Mouse (Mus musculus) cerebellum, adult 11 months (tissue): ENCODE data around the gene Casc4.
"Not testable (repeated sequence)": the region's sequence is repeated elsewhere in the genome, so short reads cannot be mapped to it uniquely, and the experiment has no call there.

Source experiments
- DNase-seq: peaks from one replicate; pipeline ENCODE4 v3.0.0; 2022

Casc4 gene

DNA sequence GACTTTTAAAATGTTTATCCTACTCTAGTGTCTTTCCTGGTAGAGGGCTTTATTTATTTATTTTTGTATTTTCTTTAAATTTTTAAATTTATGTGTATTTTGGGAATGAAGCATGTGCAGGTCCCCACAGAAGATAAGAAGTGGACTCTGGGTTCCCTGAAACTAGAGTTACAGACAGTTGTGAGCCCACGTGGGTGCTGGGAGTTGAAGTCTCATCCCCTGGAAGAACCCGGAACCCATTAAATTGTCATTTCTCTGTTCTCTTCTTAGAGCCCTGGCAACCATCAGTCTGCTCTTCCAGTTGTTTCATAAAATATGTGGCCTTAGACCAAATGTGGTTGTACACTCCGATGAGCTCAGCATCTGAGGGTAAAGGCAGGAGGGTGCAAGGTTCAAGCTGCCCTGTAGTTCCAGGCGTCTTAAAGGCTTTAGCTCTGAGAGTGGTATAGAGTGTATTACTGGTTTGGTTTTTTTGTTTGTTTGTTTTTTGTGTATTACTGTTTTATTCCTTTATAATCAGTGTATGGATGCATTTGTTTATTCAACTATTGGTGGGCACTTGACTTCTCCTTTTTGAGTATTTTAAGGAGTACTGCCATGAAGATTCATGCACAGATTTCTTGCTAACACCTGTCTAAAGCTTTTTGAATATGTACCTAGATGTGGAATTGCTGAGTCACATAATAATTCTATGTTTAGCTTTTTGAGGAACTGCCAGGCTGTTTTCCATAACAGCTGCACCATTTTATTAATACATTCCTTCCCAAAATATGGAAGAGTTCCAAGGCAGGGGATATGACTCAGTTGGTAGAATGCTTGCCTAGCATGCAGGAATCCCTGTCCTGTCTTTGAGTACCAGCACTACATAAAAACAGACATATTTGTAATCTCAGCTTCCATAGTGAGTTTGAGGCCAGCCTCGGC is 49.5 kb downstream of the Casc4 start:
- DNase-seq: no peak

DNA sequence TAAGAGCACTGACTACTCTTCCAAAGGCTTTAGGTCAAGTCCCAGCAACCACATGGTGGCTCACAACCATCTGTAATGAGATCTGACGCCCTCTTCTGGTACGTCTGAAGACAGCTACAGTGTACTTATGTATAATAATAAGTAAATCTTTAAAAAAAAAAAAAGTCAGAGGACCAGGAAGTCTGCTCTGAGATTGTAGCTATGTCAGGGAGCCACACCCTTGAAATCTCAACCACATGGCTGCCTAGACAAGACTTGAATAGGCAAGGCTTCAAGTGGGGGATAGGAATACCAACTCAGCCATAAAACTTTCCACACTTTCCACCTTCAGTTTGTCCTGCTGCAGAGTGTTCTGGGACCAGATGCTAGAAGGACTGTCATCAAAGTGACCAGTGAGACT is 70.9 kb downstream of the Casc4 start:
- DNase-seq: not testable (repeated sequence)

- DNase-seq: no peak
These were observed 76.6 kb downstream of the Casc4 start for GRCm38 (mm10) chr2:121943364-121943763.

DNA sequence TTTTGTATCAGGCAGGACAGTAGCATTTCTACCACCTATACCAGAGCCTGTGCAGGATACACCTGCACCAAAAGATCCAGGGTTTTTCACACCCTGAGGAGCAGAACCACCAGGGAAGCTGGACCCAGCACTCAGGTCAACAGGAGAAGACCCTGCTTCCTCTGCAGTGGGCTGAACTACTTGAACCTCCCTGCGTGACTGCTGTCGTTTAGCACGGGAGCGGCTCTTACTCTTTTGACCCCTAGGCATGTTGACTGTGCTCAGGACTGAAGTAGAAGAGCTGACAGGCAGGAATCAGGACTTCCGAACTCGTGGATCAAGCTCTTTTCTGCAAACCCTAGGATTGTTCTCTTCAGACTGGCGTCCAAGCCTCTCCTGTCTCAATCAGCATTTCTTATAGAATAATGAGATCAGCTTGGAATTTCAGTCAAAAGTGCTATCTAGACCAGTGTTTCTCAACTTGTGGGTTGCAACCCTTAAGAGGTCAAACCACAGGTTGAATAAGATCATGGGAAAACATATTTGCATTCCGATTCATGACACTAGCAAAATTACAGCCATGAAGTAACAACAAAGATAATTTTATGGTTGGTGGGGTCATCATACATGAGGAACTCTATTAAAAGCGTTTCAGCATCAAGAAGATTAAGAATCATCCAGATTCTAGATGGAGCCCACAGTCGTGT is 88.3 kb downstream of the Casc4 start:
- DNase-seq: peak; percentile 7

DNA sequence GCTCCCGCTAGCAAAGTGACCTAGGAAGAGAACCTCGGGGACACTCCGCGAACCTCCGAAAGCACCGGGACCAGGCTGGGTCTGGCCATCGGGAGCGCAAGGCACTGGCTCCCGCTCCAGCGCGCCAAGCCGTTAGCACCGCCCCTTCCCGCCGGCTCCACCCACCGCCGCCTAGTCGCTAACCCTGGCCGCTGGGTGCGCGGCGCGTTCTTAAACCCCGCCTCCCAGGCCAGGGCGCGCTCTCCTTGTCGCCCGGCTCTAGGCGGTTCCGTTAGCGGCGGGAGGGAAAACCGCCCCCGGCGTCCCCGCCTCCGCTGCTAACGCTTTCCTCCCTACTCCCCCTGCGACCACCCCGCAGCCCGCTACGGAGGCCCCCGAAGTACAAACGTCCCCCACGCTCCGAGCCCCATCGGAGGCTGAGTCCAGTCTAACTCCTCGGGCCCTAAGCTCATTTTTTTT is 89.0 kb downstream of the Casc4 start, which contains the start of the genes Ctdspl2 and Mageb3:
Gene Ctdspl2, plus strand, starts transcription at position 237 of the 459 bp plus-strand sequence.
Gene Mageb3, minus strand, starts transcription at position 328 of the 459 bp plus-strand sequence.
- peak; percentile 97 for DNase-seq

- peak; percentile 94 for DNase-seq
These were observed 89.7 kb downstream of the Casc4 start for GRCm38 (mm10) chr2:121956224-121957018.

DNA sequence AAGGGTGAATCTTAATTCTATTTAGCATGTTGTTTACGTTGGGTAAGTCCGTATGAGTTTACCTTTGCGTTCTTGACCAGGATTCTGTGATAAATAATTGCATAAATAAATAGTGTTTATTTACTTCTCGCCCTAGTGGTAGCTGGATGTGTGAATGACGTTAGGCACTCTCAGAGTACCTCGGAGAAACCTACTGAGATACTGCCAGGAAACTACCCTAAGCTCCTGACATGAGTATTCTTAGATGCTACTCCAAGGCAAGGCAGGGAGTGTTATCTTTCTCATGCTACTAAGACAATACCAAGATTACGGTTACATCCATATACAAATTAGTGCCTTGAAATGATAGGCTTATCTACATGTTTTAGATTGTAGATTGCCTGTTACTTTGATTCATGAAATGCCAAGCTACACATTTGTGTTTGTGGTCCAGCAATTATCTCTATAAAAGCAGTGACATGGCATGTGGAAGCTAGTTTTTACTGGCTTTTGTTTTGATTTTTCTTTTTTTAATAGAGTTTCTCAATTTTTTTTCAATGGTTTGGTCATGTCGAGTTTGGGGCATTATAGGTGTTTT is 90.5 kb downstream of the Casc4 start:
- DNase-seq: no peak
